Mouse (Mus musculus) embryonic facial prominence, embryonic 12.5 days (tissue): ENCODE results near the gene Fibcd1. TPM values are rescaled to one million over a fixed set of nuclear protein-coding genes. Genes with fewer than 3 reads are reported as not detected.

ENCODE experiments used
- ATAC-seq: fragments of 200-750 bp; cut with Nextera tagmentation; 2 replicates; pipeline ENCODE4 v1.8.0; 2017; ENCODE audit not compliant: insufficient number of reproducible peaks, insufficient read depth, low FRiP score, low TSS enrichment
- H3K27ac ChIP-seq: fragments of 300-500 bp; sonication (generic); 2 replicates; pipeline ENCODE4 v1.5.1; 2016; ENCODE audit warnings: mild to moderate bottlenecking
- H3K27me3 ChIP-seq: fragments of 300-500 bp; sonication (generic); 2 replicates; pipeline ENCODE4 v1.6.1; 2016; ENCODE audit warnings: mild to moderate bottlenecking, moderate library complexity
- H3K36me3 ChIP-seq: fragments of 300-500 bp; sonication (generic); 2 replicates; pipeline ENCODE4 v1.6.1; 2016; ENCODE audit warnings: mild to moderate bottlenecking
- H3K4me1 ChIP-seq: fragments of 300-500 bp; sonication (generic); 2 replicates; pipeline ENCODE4 v1.6.1; 2016
- H3K4me2 ChIP-seq: fragments of 300-500 bp; sonication (generic); replicated peaks from 2 replicates; pipeline ENCODE4 v1.6.1; 2016; ENCODE audit warnings: mild to moderate bottlenecking, moderate library complexity
- H3K4me3 ChIP-seq: fragments of 300-500 bp; sonication (generic); 2 replicates; pipeline ENCODE4 v1.5.1; 2016; ENCODE audit warnings: mild to moderate bottlenecking
- H3K9ac ChIP-seq: fragments of 300-500 bp; sonication (generic); 2 replicates; pipeline ENCODE4 v1.6.1; 2016; ENCODE audit warnings: mild to moderate bottlenecking, moderate library complexity
- H3K9me3 ChIP-seq: fragments of 300-500 bp; sonication (generic); 2 replicates; pipeline ENCODE4 v1.6.1; 2016; ENCODE audit warnings: mild to moderate bottlenecking, moderate library complexity
- whole genome bisulfite sequencing: fragments of 180-500 bp; shearing (Covaris S2); methylation state at CpG from one replicate; pipeline ENCODE4 v1.1.7; 2016; 5-methylcytosine and 5-hydroxymethylcytosine counted together
- polyA plus RNA-seq: library from polyadenylated mRNA; unstranded; fragments of >200 nt; fragmentation: Nextera tagmentation; extraction: Ambion mirVana; gene quantifications from 2 replicates; pipeline ENCODE4 v1.2.1, GENCODE M21; 2016

Fibcd1 gene
- polyA plus RNA-seq, 1 experiment from 2014 or later, result 0.52 TPM

GRCm38 (mm10) chr2:31874290-31874855 is 28.6 kb upstream of the Fibcd1 start:
- Histone ChIP-seq H3K27me3 (peaks cover 18% of the 10 kb centered on the region), H3K4me3 (no peak overlapping the region), H3K9me3 (0 out of 2 replicates have a peak, but pooled peaks cover 5% of the 10 kb centered on the region), H3K27ac (no peak overlapping the region), H3K4me2 (no peak overlapping the region), H3K9ac (no peak overlapping the region), H3K36me3 (no peaks in the 10 kb centered on the region), H3K4me1 (no peaks in the 10 kb centered on the region)
- no peak for ATAC-seq
- WGBS, result 60% methylated on average over 26 of the region's 26 CpGs

GRCm38 (mm10) chr2:31870683-31871082 is 24.9 kb upstream of the Fibcd1 start:
- Histone ChIP-seq H3K27me3 (0 out of 2 replicates have a peak, but pooled peaks cover 3% of the 10 kb centered on the region), H3K4me3 (no peak overlapping the region), H3K4me1 (no peaks in the 10 kb centered on the region), H3K9me3 (0 out of 2 replicates have a peak, but pooled peaks cover 5% of the 10 kb centered on the region), H3K9ac (no peak overlapping the region), H3K4me2 (no peak overlapping the region), H3K27ac (no peak overlapping the region), H3K36me3 (no peaks in the 10 kb centered on the region)
- no peak for ATAC-seq
- 63% methylated on average over 3 of the region's 3 CpGs for whole genome bisulfite sequencing

GRCm38 (mm10) chr2:31869692-31870091 is 23.9 kb upstream of the Fibcd1 start:
- ATAC-seq, result no peak
- Histone ChIP-seq H3K27me3 (no peaks in the 10 kb centered on the region), H3K9me3 (0 out of 2 replicates have a peak, but pooled peaks cover 5% of the 10 kb centered on the region), H3K4me1 (no peaks in the 10 kb centered on the region), H3K4me3 (no peak overlapping the region), H3K4me2 (no peak overlapping the region), H3K27ac (no peak overlapping the region), H3K9ac (no peak overlapping the region), H3K36me3 (no peaks in the 10 kb centered on the region)
- 92% methylated on average over 5 of the region's 5 CpGs for WGBS

- H3K27me3 ChIP-seq, result no peaks in the 10 kb centered on the region
- H3K4me3 ChIP-seq, result no peak overlapping the region
- H3K4me2 ChIP-seq, result no peak overlapping the region
- no peak overlapping the region for H3K27ac ChIP-seq
- H3K9me3 ChIP-seq, result 0 out of 2 replicates have a peak, but pooled peaks cover 5% of the 10 kb centered on the region
- ATAC-seq, result no peak
- H3K4me1 ChIP-seq, result no peaks in the 10 kb centered on the region
- WGBS, result 58% methylated on average over 10 of the region's 10 CpGs
- H3K9ac ChIP-seq, result no peak overlapping the region
- H3K36me3 ChIP-seq, result no peaks in the 10 kb centered on the region
Measured at GRCm38 (mm10) chr2:31868538-31869164, 22.8 kb upstream of the Fibcd1 start.

GRCm38 (mm10) chr2:31867773-31868537 is 22.1 kb upstream of the Fibcd1 start:
- no peak for ATAC-seq
- Histone ChIP-seq H3K4me3 (no peak overlapping the region), H3K27me3 (no peaks in the 10 kb centered on the region), H3K9me3 (0 out of 2 replicates have a peak, but pooled peaks cover 5% of the 10 kb centered on the region), H3K36me3 (no peaks in the 10 kb centered on the region), H3K27ac (no peak overlapping the region), H3K9ac (no peak overlapping the region), H3K4me1 (no peaks in the 10 kb centered on the region), H3K4me2 (no peak overlapping the region)
- WGBS, result 70% methylated on average over 8 of the region's 8 CpGs

GRCm38 (mm10) chr2:31865794-31866193 is 20.0 kb upstream of the Fibcd1 start:
- Histone ChIP-seq H3K27ac (no peak overlapping the region), H3K4me3 (no peak overlapping the region), H3K4me1 (no peaks in the 10 kb centered on the region), H3K9me3 (no peaks in the 10 kb centered on the region), H3K27me3 (no peaks in the 10 kb centered on the region), H3K9ac (no peak overlapping the region), H3K4me2 (no peak overlapping the region), H3K36me3 (no peaks in the 10 kb centered on the region)
- ATAC-seq, result no peak
- 36% methylated on average over 2 of the region's 2 CpGs for WGBS

- Histone ChIP-seq H3K4me1 (peaks cover 2% of the 10 kb centered on the region; the same call in 1 of the 2 replicates), H3K4me2 (no peak overlapping the region), H3K27ac (no peak overlapping the region), H3K9me3 (no peaks in the 10 kb centered on the region), H3K27me3 (no peaks in the 10 kb centered on the region), H3K9ac (no peak overlapping the region), H3K4me3 (no peak overlapping the region), H3K36me3 (no peaks in the 10 kb centered on the region)
- ATAC-seq, result no peak
- WGBS, result 64% methylated on average over 4 of the region's 4 CpGs
Measured at GRCm38 (mm10) chr2:31865322-31865721, 19.5 kb upstream of the Fibcd1 start.

- Histone ChIP-seq H3K4me2 (no peak overlapping the region), H3K4me3 (no peak overlapping the region), H3K27ac (no peak overlapping the region), H3K9ac (no peak overlapping the region), H3K36me3 (no peaks in the 10 kb centered on the region), H3K27me3 (peaks cover 3% of the 10 kb centered on the region; the same call in 1 of the 2 replicates), H3K9me3 (no peaks in the 10 kb centered on the region), H3K4me1 (peaks cover 7% of the 10 kb centered on the region)
- WGBS, result 88% methylated on average over 9 of the region's 9 CpGs
- no peak for ATAC-seq
Measured at GRCm38 (mm10) chr2:31864891-31865290, 19.1 kb upstream of the Fibcd1 start.

- 70% methylated on average over 1 of the region's 1 CpGs for WGBS
- H3K36me3 ChIP-seq, result no peaks in the 10 kb centered on the region
- H3K27ac ChIP-seq, result no peak overlapping the region
- H3K4me2 ChIP-seq, result no peak overlapping the region
- H3K9me3 ChIP-seq, result no peaks in the 10 kb centered on the region
- ATAC-seq, result no peak
- peaks cover 8% of the 10 kb centered on the region; the same call in 1 of the 2 replicates for H3K27me3 ChIP-seq
- peaks cover 18% of the 10 kb centered on the region for H3K4me1 ChIP-seq
- no peak overlapping the region for H3K9ac ChIP-seq
- H3K4me3 ChIP-seq, result no peak overlapping the region
Measured at GRCm38 (mm10) chr2:31863766-31864165, 18.0 kb upstream of the Fibcd1 start.

GRCm38 (mm10) chr2:31862919-31863318 is 17.1 kb upstream of the Fibcd1 start:
- Histone ChIP-seq H3K27ac (no peak overlapping the region), H3K4me1 (peaks cover 26% of the 10 kb centered on the region)
- 62% methylated on average over 1 of the region's 1 CpGs for WGBS

GRCm38 (mm10) chr2:31858500-31858899 is 12.7 kb upstream of the Fibcd1 start:
- 18% methylated on average over 12 of the region's 12 CpGs for WGBS
- Histone ChIP-seq H3K4me2 (peak overlapping the region; percentile 15; the same call in 1 of the 2 replicates), H3K27ac (no peak overlapping the region), H3K9ac (no peak overlapping the region), H3K36me3 (no peaks in the 10 kb centered on the region), H3K27me3 (peaks cover 19% of the 10 kb centered on the region), H3K4me3 (no peak overlapping the region), H3K9me3 (no peaks in the 10 kb centered on the region), H3K4me1 (peaks cover 34% of the 10 kb centered on the region)
- no peak for ATAC-seq

More at GRCm38 (mm10) chr2:31862919-31863318, 17.1 kb upstream of the Fibcd1 start:
- ATAC-seq, result no peak
- Histone ChIP-seq H3K27me3 (peaks cover 14% of the 10 kb centered on the region), H3K9ac (no peak overlapping the region), H3K9me3 (no peaks in the 10 kb centered on the region), H3K36me3 (no peaks in the 10 kb centered on the region), H3K4me3 (no peak overlapping the region), H3K4me2 (no peak overlapping the region)
